25 mouse cellular contexts compared by ENCODE assay signal in genomic region chr12:85215031-85215430, GRCm38 (mm10). TPM values are rescaled to one million over a fixed set of nuclear protein-coding genes. Genes with fewer than 3 reads are reported as not detected.
DNase-seq lines count a peak whose midpoint lies in the region; ATAC-seq and TF ChIP-seq lines count a peak whose summit lies in the region.
"Had no signal": no experiment of that assay in that cellular context is flagged by ENCODE, and none has a peak within 500 bp of the region (broad histone marks: within the 10 kb centered on the region; RNA-seq: fewer than 3 reads in every experiment).

No protein-coding gene starts in this region.

- WGBS in embryonic facial prominence, embryonic 11.5 days, result 55% methylated on average over 5 of the region's 5 CpGs
- 57% methylated on average over 5 of the region's 5 CpGs for WGBS in embryonic facial prominence, embryonic 10.5 days
- WGBS in midbrain, embryonic 11.5 days, result 88% methylated on average over 5 of the region's 5 CpGs
- WGBS in midbrain, postnatal 0 days, result 85% methylated on average over 5 of the region's 5 CpGs

- no peak overlapping the region for H3K9ac ChIP-seq in embryonic facial prominence, embryonic 11.5 days (replicated peaks; ENCODE audit: low read length)
- H3K9ac ChIP-seq in midbrain, embryonic 11.5 days (ENCODE audit: low read length), result no peak overlapping the region
- H3K9ac ChIP-seq in midbrain, postnatal 0 days (replicated peaks; ENCODE audit: low read length, poor library complexity, severe bottlenecking), result no peak overlapping the region
- H3K9ac ChIP-seq: embryonic facial prominence, embryonic 12.5 days; forebrain, embryonic 13.5 days; forebrain, embryonic 15.5 days; forebrain, postnatal 0 days had no signal

- ATAC-seq in embryonic facial prominence, embryonic 11.5 days (replicated peaks; ENCODE audit: insufficient number of reproducible peaks, low FRiP score, low TSS enrichment, low read depth), result no peak
- ATAC-seq in midbrain, embryonic 11.5 days (ENCODE audit: low FRiP score), result no peak
- ATAC-seq in midbrain, postnatal 0 days (ENCODE audit: low FRiP score), result no peak
- no peak for ATAC-seq in megakaryocyte-erythroid progenitor cell, adult 5-6 weeks (replicated peaks; ENCODE audit: low FRiP score, low TSS enrichment, poor library complexity, severe bottlenecking)
- ATAC-seq: activated CD4-positive, CD25-positive, alpha-beta regulatory T cell, adult 4 months; forebrain, embryonic 13.5 days; forebrain, embryonic 15.5 days; forebrain, postnatal 0 days; Patski had no signal

- peak; percentile 50 for DNase-seq in embryonic facial prominence, embryonic 11.5 days (ENCODE audit: low spot score)
- DNase-seq in embryonic facial prominence, embryonic 10.5 days (ENCODE audit: low spot score), result no peak
- DNase-seq in midbrain, embryonic 11.5 days (ENCODE audit: low spot score, missing footprints), result peak; percentile 57
- no peak for DNase-seq in midbrain, postnatal 0 days (ENCODE audit: low spot score)
- peak; percentile 41 for DNase-seq in adipocyte (ENCODE audit: low spot score)
- DNase-seq in heart, adult 18-20 months, result no peak
- DNase-seq: adrenal gland, adult 2 months; adrenal gland, postnatal 10 days; adrenal gland, postnatal 25 days; B cell, adult 2 months; cerebellum, adult 11-12 months; cerebellum, adult 2 months; cerebellum, adult 9-10 months; cerebellum, postnatal 10 days; cerebellum, postnatal 25 days; embryo, embryonic 11 days; forebrain, postnatal 0 days had no signal

- H3K4me1 ChIP-seq in embryonic facial prominence, embryonic 11.5 days (ENCODE audit: control insufficient read depth, insufficient read depth, low read length), result no peaks in the 10 kb centered on the region
- H3K4me1 ChIP-seq in embryonic facial prominence, embryonic 10.5 days, result peaks cover 19% of the 10 kb centered on the region
- H3K4me1 ChIP-seq in midbrain, embryonic 11.5 days (ENCODE audit: control insufficient read depth, insufficient read depth, low read length), result peaks cover 2% of the 10 kb centered on the region
- H3K4me1 ChIP-seq in midbrain, postnatal 0 days (ENCODE audit: insufficient read depth, low read length), result peaks cover 1% of the 10 kb centered on the region; the same call in 1 of the 2 replicates

- H3K79me3 ChIP-seq in C2C12 (ENCODE audit: low read depth), result peaks cover 7% of the 10 kb centered on the region

- H3K79me2 ChIP-seq in C2C12 (ENCODE audit: control insufficient read depth, insufficient read depth), result peaks cover 7% of the 10 kb centered on the region

- no peak overlapping the region for H3K27ac ChIP-seq in embryonic facial prominence, embryonic 11.5 days (replicated peaks; ENCODE audit: low read depth, low read length)
- H3K27ac ChIP-seq in embryonic facial prominence, embryonic 10.5 days (replicated peaks), result no peak overlapping the region
- no peak overlapping the region for H3K27ac ChIP-seq in midbrain, embryonic 11.5 days (ENCODE audit: low read depth, low read length)
- H3K27ac ChIP-seq in midbrain, postnatal 0 days (ENCODE audit: low read depth, low read length), result no peak overlapping the region
- H3K27ac ChIP-seq: embryonic facial prominence, embryonic 12.5 days; forebrain, embryonic 13.5 days; forebrain, embryonic 15.5 days had no signal

- H3ac ChIP-seq in C2C12 (ENCODE audit: control insufficient read depth, insufficient read length, low read depth), result no peak overlapping the region

- no peak overlapping the region for H3K4me3 ChIP-seq in embryonic facial prominence, embryonic 11.5 days (ENCODE audit: low read depth, low read length)
- no peak overlapping the region for H3K4me3 ChIP-seq in embryonic facial prominence, embryonic 10.5 days
- H3K4me3 ChIP-seq in midbrain, embryonic 11.5 days (ENCODE audit: low read depth, low read length), result no peak overlapping the region
- H3K4me3 ChIP-seq in midbrain, postnatal 0 days (ENCODE audit: low read depth, low read length), result no peak overlapping the region
- no peak overlapping the region for H3K4me3 ChIP-seq in C2C12 (ENCODE audit: insufficient read depth, poor library complexity, severe bottlenecking)
- H3K4me3 ChIP-seq: embryonic facial prominence, embryonic 12.5 days; forebrain, embryonic 13.5 days; forebrain, embryonic 15.5 days had no signal

- H3K4me2 ChIP-seq in embryonic facial prominence, embryonic 11.5 days (ENCODE audit: low read depth, low read length), result no peak overlapping the region
- H3K4me2 ChIP-seq in midbrain, embryonic 11.5 days, result no peak overlapping the region
- no peak overlapping the region for H3K4me2 ChIP-seq in midbrain, postnatal 0 days (ENCODE audit: low read depth, low read length, poor library complexity, severe bottlenecking)
- H3K4me2 ChIP-seq: embryonic facial prominence, embryonic 12.5 days; forebrain, embryonic 13.5 days; forebrain, embryonic 15.5 days had no signal

- no peaks in the 10 kb centered on the region for H3K9me3 ChIP-seq in embryonic facial prominence, embryonic 11.5 days (replicated peaks; ENCODE audit: control insufficient read depth, low read length)
- no peaks in the 10 kb centered on the region for H3K9me3 ChIP-seq in embryonic facial prominence, embryonic 10.5 days
- H3K9me3 ChIP-seq in midbrain, embryonic 11.5 days (ENCODE audit: control insufficient read depth, low read length), result no peaks in the 10 kb centered on the region
- no peaks in the 10 kb centered on the region for H3K9me3 ChIP-seq in midbrain, postnatal 0 days (ENCODE audit: low read length)
- H3K9me3 ChIP-seq: embryonic facial prominence, embryonic 12.5 days; forebrain, embryonic 13.5 days; forebrain, embryonic 15.5 days had no signal

- no peak for TF ChIP-seq CTCF in midbrain, postnatal 0 days (IDR thresholded peaks at IDR 0.05)
- no peak for TF ChIP-seq CTCF in C2C12 (IDR thresholded peaks at IDR 0.05; ENCODE audit: control insufficient read depth, insufficient read depth, insufficient read length)

- no peaks in the 10 kb centered on the region for H3K36me3 ChIP-seq in embryonic facial prominence, embryonic 11.5 days (replicated peaks; ENCODE audit: control insufficient read depth, insufficient read depth, low read depth, low read length)
- H3K36me3 ChIP-seq in embryonic facial prominence, embryonic 10.5 days (replicated peaks), result no peaks in the 10 kb centered on the region
- no peaks in the 10 kb centered on the region for H3K36me3 ChIP-seq in midbrain, embryonic 11.5 days (ENCODE audit: control insufficient read depth, insufficient read depth, low read length)
- H3K36me3 ChIP-seq in midbrain, postnatal 0 days (ENCODE audit: insufficient read depth, low read length), result no peaks in the 10 kb centered on the region
- no peaks in the 10 kb centered on the region for H3K36me3 ChIP-seq in C2C12 (ENCODE audit: control insufficient read depth, insufficient read depth)
- H3K36me3 ChIP-seq: embryonic facial prominence, embryonic 12.5 days; forebrain, embryonic 15.5 days had no signal

- no peaks in the 10 kb centered on the region; the same call in 1 of the 2 replicates for H3K27me3 ChIP-seq in embryonic facial prominence, embryonic 11.5 days (ENCODE audit: control insufficient read depth, insufficient read depth, low read length)
- H3K27me3 ChIP-seq in embryonic facial prominence, embryonic 10.5 days (replicated peaks; ENCODE audit: low read depth, poor library complexity, severe bottlenecking), result no peaks in the 10 kb centered on the region
- H3K27me3 ChIP-seq in midbrain, embryonic 11.5 days (ENCODE audit: control insufficient read depth, insufficient read depth, low read length), result no peaks in the 10 kb centered on the region
- H3K27me3 ChIP-seq in midbrain, postnatal 0 days (ENCODE audit: insufficient read depth, low read length), result no peaks in the 10 kb centered on the region
- no peaks in the 10 kb centered on the region for H3K27me3 ChIP-seq in C2C12 (ENCODE audit: control insufficient read depth, insufficient read depth, insufficient read length)
- H3K27me3 ChIP-seq: embryonic facial prominence, embryonic 12.5 days; forebrain, embryonic 13.5 days; forebrain, embryonic 15.5 days; Patski had no signal

TF ChIP-seq in C2C12, 6 proteins besides CTCF, POLR2A, EP300 and RAD21 (continues in another document):
- TF ChIP-seq USF1 (IDR thresholded peaks at IDR 0.05; ENCODE audit: low read depth), result no peak

RNA-seq across cellular contexts. Expression of gene Eif2b2, which starts 4.2 kb away (rescaled TPM):
- polyA plus RNA-seq in embryonic facial prominence, embryonic 11.5 days (2014; fragmentation: Nextera tagmentation; extraction: Ambion mirVana), result 89.6 and 90.0 TPM in 2 replicates
- polyA plus RNA-seq in embryonic facial prominence, embryonic 10.5 days (2016; fragmentation: Nextera tagmentation; extraction: Ambion mirVana), result 119 and 122 TPM in 2 replicates
- 91.5 and 93.6 TPM in 2 replicates for polyA plus RNA-seq in midbrain, embryonic 11.5 days (2014; fragmentation: Nextera tagmentation; extraction: Ambion mirVana)
- 43.1 and 65.3 TPM in 2 replicates for total RNA-seq in midbrain, postnatal 0 days (2014; rRNA removed)
- polyA plus RNA-seq in midbrain, postnatal 0 days (2015; fragmentation: Nextera tagmentation; extraction: Ambion mirVana), result 79.5 and 82.5 TPM in 2 replicates
- 294 TPM for polyA plus RNA-seq in C2C12 (2012; fragmentation: generic; extraction: Trizol)
- total RNA-seq in heart, adult 18-20 months (2021), result 10 to 100 TPM; 43.5 to 48.3 TPM
- total RNA-seq in megakaryocyte-erythroid progenitor cell, adult 5-6 weeks (2014; fragmentation: Nextera tagmentation), result 95.6 and 101 TPM in 2 replicates
- 64.2 and 72.2 TPM in 2 replicates for total RNA-seq in megakaryocyte-erythroid progenitor cell, adult 5-6 weeks (2017)

RNA-seq across cellular contexts. Expression of gene Pgf, which starts 37.4 kb away (rescaled TPM):
- polyA plus RNA-seq in embryonic facial prominence, embryonic 11.5 days (2014; fragmentation: Nextera tagmentation; extraction: Ambion mirVana), result 13.4 and 14.5 TPM in 2 replicates
- polyA plus RNA-seq in embryonic facial prominence, embryonic 10.5 days (2016; fragmentation: Nextera tagmentation; extraction: Ambion mirVana), result 9.3 and 9.8 TPM in 2 replicates
- 2.5 and 2.9 TPM in 2 replicates for polyA plus RNA-seq in midbrain, embryonic 11.5 days (2014; fragmentation: Nextera tagmentation; extraction: Ambion mirVana)
- 3.4 and 6.0 TPM in 2 replicates for total RNA-seq in midbrain, postnatal 0 days (2014; rRNA removed)
- 9.1 and 9.4 TPM in 2 replicates for polyA plus RNA-seq in midbrain, postnatal 0 days (2015; fragmentation: Nextera tagmentation; extraction: Ambion mirVana)
- polyA plus RNA-seq in C2C12 (2012; fragmentation: generic; extraction: Trizol), result 49.6 TPM
- 1 to 10 TPM; 3.8 to 5.3 TPM for total RNA-seq in heart, adult 18-20 months (2021)
- not detected in 2 replicates for total RNA-seq in megakaryocyte-erythroid progenitor cell, adult 5-6 weeks (2014; fragmentation: Nextera tagmentation)
- not detected in 2 replicates for total RNA-seq in megakaryocyte-erythroid progenitor cell, adult 5-6 weeks (2017)
- total RNA-seq: MEL had no signal
- polyA plus RNA-seq: activated CD4-positive, CD25-positive, alpha-beta regulatory T cell, adult 4 months had no signal

RNA-seq across cellular contexts. Expression of gene Mlh3, which starts 55.4 kb away (rescaled TPM):
- 9.5 TPM in 2 replicates for polyA plus RNA-seq in embryonic facial prominence, embryonic 11.5 days (2014; fragmentation: Nextera tagmentation; extraction: Ambion mirVana)
- polyA plus RNA-seq in embryonic facial prominence, embryonic 10.5 days (2016; fragmentation: Nextera tagmentation; extraction: Ambion mirVana), result 7.6 and 8.2 TPM in 2 replicates
- 10.1 and 10.4 TPM in 2 replicates for polyA plus RNA-seq in midbrain, embryonic 11.5 days (2014; fragmentation: Nextera tagmentation; extraction: Ambion mirVana)
- total RNA-seq in midbrain, postnatal 0 days (2014; rRNA removed), result 7.2 and 9.9 TPM in 2 replicates
- polyA plus RNA-seq in midbrain, postnatal 0 days (2015; fragmentation: Nextera tagmentation; extraction: Ambion mirVana), result 4.7 and 5.0 TPM in 2 replicates
- 0.82 TPM for polyA plus RNA-seq in C2C12 (2012; fragmentation: generic; extraction: Trizol)
- 1 to 10 TPM; 7.9 to 9.5 TPM for total RNA-seq in heart, adult 18-20 months (2021)
- total RNA-seq in megakaryocyte-erythroid progenitor cell, adult 5-6 weeks (2014; fragmentation: Nextera tagmentation), result 11.1 and 13.9 TPM in 2 replicates
- 6.8 and 12.3 TPM in 2 replicates for total RNA-seq in megakaryocyte-erythroid progenitor cell, adult 5-6 weeks (2017)

Comparison
In these comparisons a context has a peak if more than half of its experiments do, and no peak if none do; other contexts are left out.
1. DNase-seq: peak in embryonic facial prominence, embryonic 11.5 days (single experiment), midbrain, embryonic 11.5 days (single experiment) and adipocyte (single experiment); none in embryonic facial prominence, embryonic 10.5 days (single experiment), midbrain, postnatal 0 days (single experiment) and heart, adult 18-20 months (0 of 2).